Mouse (Mus musculus) lung, postnatal 0 days (tissue): ENCODE measurements at regions not wholly inside any gene's neighbourhood (a gene's known extent, or its start where the extent isn't known, plus 50 kb on each side); places are given as distances from the start of the nearest gene placed in this dataset.

Experiments
- ATAC-seq: fragments of 200-750 bp; cut with Nextera tagmentation; 2 replicates; pipeline ENCODE4 v1.8.0; 2017; ENCODE audit warnings: moderate library complexity
- DNase-seq: peaks from one replicate; pipeline ENCODE4 v3.0.0-alpha.2; 2016; ENCODE audit warnings: low spot score
- H3K27ac ChIP-seq: fragments of 300-500 bp; sonication (generic); 2 replicates; pipeline ENCODE4 v1.5.1; 2014; ENCODE audit warnings: antibody characterized with exemption, mild to moderate bottlenecking, low read length, mixed read lengths
- H3K27me3 ChIP-seq: fragments of 300-500 bp; sonication (generic); replicated peaks from 2 replicates; pipeline ENCODE4 v1.6.1; 2014; ENCODE audit warnings: low read length, mixed read lengths; ENCODE audit not compliant: insufficient read depth
- H3K36me3 ChIP-seq: fragments of 300-500 bp; sonication (generic); 2 replicates; pipeline ENCODE4 v1.6.1; 2014; ENCODE audit warnings: low read length, mixed read lengths; ENCODE audit not compliant: insufficient read depth
- H3K4me1 ChIP-seq: fragments of 300-500 bp; sonication (generic); 2 replicates; pipeline ENCODE4 v1.6.1; 2014; ENCODE audit warnings: antibody characterized with exemption, low read depth, low read length, mixed read lengths; ENCODE audit not compliant: insufficient read depth
- H3K4me2 ChIP-seq: fragments of 300-500 bp; sonication (generic); replicated peaks from 2 replicates; pipeline ENCODE4 v1.6.1; 2014; ENCODE audit warnings: low read depth, mild to moderate bottlenecking, low read length, moderate library complexity, mixed read lengths
- H3K4me3 ChIP-seq: fragments of 300-500 bp; sonication (generic); 2 replicates; pipeline ENCODE4 v1.5.1; 2014; ENCODE audit warnings: low read depth, low read length
- H3K9ac ChIP-seq: fragments of 300-500 bp; sonication (generic); replicated peaks from 2 replicates; pipeline ENCODE4 v1.6.1; 2014; ENCODE audit warnings: low read depth, mild to moderate bottlenecking
- H3K9me3 ChIP-seq: fragments of 300-500 bp; sonication (generic); 2 replicates; pipeline ENCODE4 v1.6.1; 2016; ENCODE audit warnings: low read length, mixed read lengths
- CTCF ChIP-seq: IDR thresholded peaks from 2 replicates; pipeline ENCODE4 v1.5.1; 2016; ENCODE audit warnings: antibody characterized with exemption, mild to moderate bottlenecking
- EP300 ChIP-seq: IDR thresholded peaks from 2 replicates; pipeline ENCODE4 v1.6.1; 2016; ENCODE audit warnings: antibody characterized with exemption, mild to moderate bottlenecking, control low read depth
- WGBS: fragments of 180-500 bp; shearing (Covaris S2); extraction: QIAGEN DNeasy Blood & Tissue Kit; methylation state at CpG from one replicate; pipeline ENCODE4 v1.1.7; 2014; 5-methylcytosine and 5-hydroxymethylcytosine counted together

- Histone ChIP-seq H3K9ac (no peak overlapping the region), H3K4me1 (no peaks in the 10 kb centered on the region), H3K27me3 (no peaks in the 10 kb centered on the region), H3K9me3 (no peaks in the 10 kb centered on the region), H3K4me3 (no peak overlapping the region), H3K36me3 (no peaks in the 10 kb centered on the region), H3K27ac (no peak overlapping the region), H3K4me2 (no peak overlapping the region)
- DNase-seq (no peak), ATAC-seq (no peak)
- TF ChIP-seq CTCF, result no peak
- no peak for TF ChIP-seq EP300
- whole genome bisulfite sequencing, result 86% methylated on average over 2 of the region's 2 CpGs
These were observed 1104.2 kb downstream of the Gsdmc2 start for GRCm38 (mm10) chr15:62740746-62741145.

- ATAC-seq (no peak), DNase-seq (no peak)
- Histone ChIP-seq H3K4me2 (no peak overlapping the region), H3K27me3 (no peaks in the 10 kb centered on the region), H3K9ac (no peak overlapping the region), H3K27ac (no peak overlapping the region), H3K4me1 (no peaks in the 10 kb centered on the region), H3K36me3 (no peaks in the 10 kb centered on the region), H3K4me3 (no peak overlapping the region), H3K9me3 (no peaks in the 10 kb centered on the region)
- WGBS, result 31% methylated on average over 1 of the region's 1 CpGs
- TF ChIP-seq EP300 (no peak), CTCF (no peak)
These were observed 1109.6 kb downstream of the Gsdmc2 start for GRCm38 (mm10) chr15:62735334-62735733.

- Histone ChIP-seq H3K27ac (no peak overlapping the region), H3K27me3 (no peaks in the 10 kb centered on the region), H3K9ac (no peak overlapping the region), H3K4me1 (no peaks in the 10 kb centered on the region), H3K4me2 (no peak overlapping the region), H3K4me3 (no peak overlapping the region), H3K36me3 (no peaks in the 10 kb centered on the region), H3K9me3 (no peaks in the 10 kb centered on the region)
- DNase-seq (no peak), ATAC-seq (no peak)
- WGBS, result 52% methylated on average over 3 of the region's 3 CpGs
- TF ChIP-seq EP300 (no peak), CTCF (no peak)
These were observed 1110.1 kb downstream of the Gsdmc2 start for GRCm38 (mm10) chr15:62734900-62735299.

GRCm38 (mm10) chr15:62730524-62730923 lies 1114.5 kb downstream of the Gsdmc2 start:
- no peak overlapping the region for H3K9ac ChIP-seq
- H3K4me2 ChIP-seq, result no peak overlapping the region
- no peaks in the 10 kb centered on the region for H3K27me3 ChIP-seq
- no peak for TF ChIP-seq CTCF
- TF ChIP-seq EP300, result no peak
- H3K36me3 ChIP-seq, result no peaks in the 10 kb centered on the region
- 40% methylated on average over 3 of the region's 3 CpGs for whole genome bisulfite sequencing
- no peaks in the 10 kb centered on the region for H3K9me3 ChIP-seq
- ATAC-seq (no peak), DNase-seq (no peak)
- no peak overlapping the region for H3K27ac ChIP-seq
- no peak overlapping the region for H3K4me3 ChIP-seq
- H3K4me1 ChIP-seq, result no peaks in the 10 kb centered on the region

GRCm38 (mm10) chr15:62714265-62714664 lies 1130.7 kb downstream of the Gsdmc2 start:
- Histone ChIP-seq H3K9ac (no peak overlapping the region), H3K4me3 (no peak overlapping the region), H3K4me2 (no peak overlapping the region), H3K27ac (no peak overlapping the region), H3K9me3 (no peaks in the 10 kb centered on the region), H3K36me3 (no peaks in the 10 kb centered on the region), H3K4me1 (0 out of 2 replicates have a peak, but pooled peaks cover 6% of the 10 kb centered on the region), H3K27me3 (no peaks in the 10 kb centered on the region)
- WGBS, result 33% methylated on average over 3 of the region's 3 CpGs
- DNase-seq (peak; percentile 18), ATAC-seq (peak; percentile 11; the same call in 1 of the 2 replicates)
- no peak for TF ChIP-seq CTCF
- TF ChIP-seq EP300, result 0 out of 2 replicates have a peak, but pooled peaks have one; percentile 38

- H3K27ac ChIP-seq, result no peak overlapping the region
- ATAC-seq, result peak; percentile 94
- no peaks in the 10 kb centered on the region for H3K36me3 ChIP-seq
- no peak for TF ChIP-seq CTCF
- TF ChIP-seq EP300, result peak; percentile 83
- 57% methylated on average over 9 of the region's 9 CpGs for WGBS
- 0 out of 2 replicates have a peak, but pooled peaks cover 6% of the 10 kb centered on the region for H3K4me1 ChIP-seq
- H3K9ac ChIP-seq, result no peak overlapping the region
- DNase-seq, result peak; percentile 91
- no peaks in the 10 kb centered on the region for H3K9me3 ChIP-seq
- no peaks in the 10 kb centered on the region for H3K27me3 ChIP-seq
- no peak overlapping the region for H3K4me3 ChIP-seq
- no peak overlapping the region for H3K4me2 ChIP-seq
These were observed 1132.3 kb downstream of the Gsdmc2 start for GRCm38 (mm10) chr15:62712543-62713131.
